Mouse (Mus musculus): Measurements from ENCODE around the gene Smoc1.

The Smoc1 gene

GRCm38 (mm10) chr12:81085244-81085643 lies 58.6 kb downstream of the Smoc1 start:
- DNase-seq: no peak

DNA sequence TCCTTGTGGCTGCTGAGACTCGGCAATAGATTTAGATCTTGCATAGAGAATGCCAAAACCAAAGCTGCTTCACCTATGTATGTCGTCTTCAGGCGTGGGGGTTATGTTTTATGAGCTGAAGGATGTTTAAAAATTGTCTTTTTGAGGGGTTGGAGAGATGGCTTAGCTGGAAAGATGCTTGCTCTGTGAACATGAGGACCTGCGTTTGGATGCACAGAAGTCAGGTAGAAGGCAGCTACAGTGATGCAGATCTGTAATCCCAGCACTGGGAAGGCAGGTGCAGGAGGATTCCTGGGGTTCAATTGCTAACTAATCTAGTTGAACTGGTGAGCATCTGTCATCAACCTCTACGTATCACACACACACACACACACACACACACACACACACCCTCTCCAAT lies 61.5 kb downstream of the Smoc1 start:
- DNase-seq: no peak

- no peak for DNase-seq
These were observed 65.0 kb downstream of the Smoc1 start for GRCm38 (mm10) chr12:81091641-81092040.

DNA sequence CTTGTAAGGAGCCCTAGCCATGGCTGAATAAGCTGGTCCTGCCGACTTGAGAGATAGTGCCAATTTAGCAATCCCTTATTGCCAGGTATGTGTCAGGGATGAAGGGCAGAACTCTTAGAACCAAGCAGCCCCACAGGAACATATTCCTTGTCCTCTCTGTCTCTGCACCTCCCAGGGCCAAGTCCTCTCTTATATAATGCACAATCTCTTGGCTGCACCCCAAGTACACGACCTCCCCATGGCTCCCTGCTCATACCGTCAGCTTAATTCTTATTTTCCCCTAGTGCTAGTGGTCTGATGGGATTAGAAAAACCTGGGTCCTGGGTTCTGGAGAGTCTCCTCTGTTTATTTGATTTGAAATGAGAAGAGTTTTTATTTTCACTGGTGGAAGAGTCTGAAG lies 66.0 kb downstream of the Smoc1 start:
- DNase-seq: no peak

GRCm38 (mm10) chr12:81093211-81093610 lies 66.6 kb downstream of the Smoc1 start:
- no peak for DNase-seq

DNA sequence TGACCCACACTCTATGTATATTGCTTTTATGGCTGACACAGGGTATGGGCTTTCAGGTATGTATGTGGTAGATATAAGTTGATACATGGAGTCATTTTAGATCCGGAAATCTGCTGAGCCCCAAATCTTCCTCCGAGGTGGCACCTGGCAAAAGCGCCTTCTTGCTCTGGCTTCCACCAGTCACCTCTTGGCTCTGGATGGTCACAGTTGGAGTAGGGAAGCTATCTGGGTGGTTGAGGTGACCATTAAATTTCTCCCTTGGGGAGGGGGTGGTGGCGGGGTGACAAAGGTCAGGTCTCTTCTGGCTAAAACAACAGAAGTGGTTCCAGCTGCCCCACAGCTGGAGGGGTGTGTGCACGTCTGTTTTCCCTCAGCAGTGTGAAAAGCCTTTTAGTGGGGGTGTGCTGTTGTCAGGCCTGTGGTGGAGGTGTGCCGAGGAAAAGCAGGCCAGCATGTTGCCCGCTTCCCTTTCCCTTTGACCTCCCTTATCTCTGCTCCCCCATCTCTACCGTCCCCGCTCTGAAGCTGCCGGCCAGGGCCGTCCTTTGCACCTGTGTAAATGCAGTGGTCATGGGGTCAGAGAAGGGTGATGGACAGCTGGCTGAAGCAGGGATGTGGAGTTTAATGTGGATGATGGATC lies 68.3 kb downstream of the Smoc1 start:
- no peak for DNase-seq

DNA sequence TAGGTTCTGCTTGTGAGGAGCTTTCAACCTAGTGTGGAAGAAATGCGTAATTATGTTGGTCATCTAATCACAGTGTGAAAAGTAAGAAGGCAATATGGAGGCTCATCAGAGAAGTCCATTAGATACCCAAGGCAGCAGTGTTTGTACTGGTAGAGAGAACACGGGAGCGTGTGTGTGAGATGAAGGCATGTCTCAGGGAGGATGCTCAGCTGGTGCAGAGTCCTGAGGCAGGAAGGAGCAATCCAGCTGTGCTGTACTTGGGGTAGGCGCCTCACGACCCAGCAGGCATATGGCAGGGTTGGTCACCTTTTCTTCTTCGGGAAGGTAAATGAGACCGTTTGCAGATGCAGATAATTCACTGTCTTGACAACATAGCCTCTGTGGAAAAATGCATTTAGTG lies 70.7 kb downstream of the Smoc1 start:
- DNase-seq: no peak

DNA sequence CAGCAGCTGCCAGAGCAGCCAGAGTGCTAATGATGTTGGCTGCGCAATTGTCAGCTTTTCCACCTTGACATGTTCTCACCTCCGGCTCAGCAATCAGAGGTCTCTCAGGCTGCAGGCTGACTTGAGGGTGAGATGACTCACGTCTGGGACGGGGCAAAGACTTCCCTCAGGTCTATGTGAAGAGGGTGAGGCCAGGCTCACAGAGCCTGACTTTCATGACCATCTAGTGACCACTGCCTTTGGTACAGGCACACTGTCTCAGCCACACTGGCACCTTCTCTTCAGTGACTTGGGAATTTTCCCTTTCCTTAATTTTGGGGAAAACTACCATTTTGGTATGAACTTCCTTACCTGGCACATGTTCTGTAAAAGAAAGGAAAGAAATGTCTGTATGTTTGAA lies 71.1 kb downstream of the Smoc1 start:
- DNase-seq: no peak

- no peak for DNase-seq
These were observed 72.6 kb downstream of the Smoc1 start for GRCm38 (mm10) chr12:81099161-81099560.

DNA sequence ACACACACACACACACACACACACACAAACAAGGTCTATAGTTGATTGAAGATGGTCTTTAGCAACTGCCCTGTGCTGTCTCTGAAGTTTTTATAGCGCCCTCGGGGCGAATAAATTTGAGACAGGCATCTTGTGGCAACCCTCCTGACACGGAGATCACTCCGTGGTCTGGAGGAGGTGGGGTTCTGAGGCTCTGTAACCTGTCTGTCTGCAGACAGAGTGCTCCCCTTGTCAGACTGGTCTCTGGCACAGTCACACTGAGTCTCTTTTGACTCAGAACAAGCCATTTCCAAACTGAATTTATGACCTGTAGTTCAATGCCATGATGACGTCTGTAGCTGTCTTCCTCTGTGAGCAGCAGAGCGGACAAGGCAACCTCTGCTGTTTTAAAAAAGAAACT lies 75.1 kb downstream of the Smoc1 start:
- DNase-seq: no peak

- DNase-seq: no peak
These were observed 77.9 kb downstream of the Smoc1 start for GRCm38 (mm10) chr12:81104546-81104945.

DNA sequence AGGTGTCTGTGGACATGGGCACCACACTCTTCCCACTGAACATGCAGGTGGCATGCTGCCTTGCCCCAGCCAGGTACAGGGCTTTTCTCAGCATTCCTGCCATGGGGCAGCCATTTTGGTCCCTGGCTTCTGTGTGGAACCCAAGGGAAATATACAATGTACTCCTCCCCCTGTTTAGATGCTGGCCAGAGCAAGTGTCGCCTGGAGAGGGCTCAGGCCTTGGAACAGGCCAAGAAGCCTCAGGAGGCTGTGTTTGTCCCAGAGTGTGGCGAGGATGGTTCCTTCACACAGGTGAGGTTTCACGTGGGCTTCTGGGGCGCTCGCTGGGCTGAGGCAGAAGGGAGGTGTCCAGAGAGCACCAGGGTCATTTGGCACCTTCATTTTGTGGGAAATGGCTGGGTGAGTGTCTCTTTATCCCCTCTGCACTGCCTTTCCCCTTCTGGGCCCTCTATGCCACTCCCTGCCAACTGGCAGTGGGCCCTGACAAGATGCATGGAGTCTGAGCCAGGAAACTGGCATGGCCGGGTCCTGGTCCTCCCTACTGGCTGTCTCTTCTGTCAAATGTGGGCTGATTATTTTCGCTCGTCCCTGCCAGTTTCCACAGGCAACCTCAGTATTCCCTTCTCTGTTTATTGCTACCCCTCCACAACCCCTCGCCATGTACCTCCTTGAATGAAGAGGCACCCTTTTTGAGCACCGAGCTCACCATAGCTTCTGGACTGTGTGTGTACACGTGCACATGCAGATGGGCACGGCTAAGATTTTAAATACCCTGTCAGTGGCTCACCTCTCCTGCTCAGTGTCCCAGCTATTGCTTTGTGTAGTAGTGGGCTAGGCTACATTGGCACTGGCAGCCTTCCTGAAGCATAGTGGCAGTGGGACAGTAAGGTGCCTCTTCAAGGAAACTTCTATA lies 79.4 kb downstream of the Smoc1 start:
- no peak for DNase-seq

GRCm38 (mm10) chr12:81107278-81108100 lies 80.9 kb downstream of the Smoc1 start:
- DNase-seq: no peak

GRCm38 (mm10) chr12:81108600-81109011 lies 82.0 kb downstream of the Smoc1 start:
- no peak for DNase-seq

- DNase-seq: no peak
These were observed 83.4 kb downstream of the Smoc1 start for GRCm38 (mm10) chr12:81110006-81110405.

DNA sequence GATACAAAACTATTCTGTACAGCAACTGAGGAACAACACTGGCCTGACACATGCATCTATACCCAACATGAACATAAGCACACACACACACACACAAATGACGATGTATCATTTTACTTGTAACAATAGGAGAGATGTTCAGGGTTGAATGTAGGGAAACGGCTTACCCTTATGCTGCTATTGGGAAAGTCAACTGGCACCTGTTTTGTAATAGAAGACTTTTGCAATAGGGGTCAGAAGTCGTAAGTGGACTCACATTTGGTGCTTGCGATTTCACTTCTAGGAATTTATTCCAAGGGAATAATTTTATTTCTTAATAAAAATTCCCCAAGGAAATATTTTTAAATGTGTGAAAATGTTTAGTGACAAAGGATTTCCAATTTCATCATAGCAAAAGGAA lies 85.7 kb downstream of the Smoc1 start:
- DNase-seq: no peak

GRCm38 (mm10) chr12:81120301-81120700 lies 93.7 kb downstream of the Smoc1 start:
- no peak for DNase-seq

DNA sequence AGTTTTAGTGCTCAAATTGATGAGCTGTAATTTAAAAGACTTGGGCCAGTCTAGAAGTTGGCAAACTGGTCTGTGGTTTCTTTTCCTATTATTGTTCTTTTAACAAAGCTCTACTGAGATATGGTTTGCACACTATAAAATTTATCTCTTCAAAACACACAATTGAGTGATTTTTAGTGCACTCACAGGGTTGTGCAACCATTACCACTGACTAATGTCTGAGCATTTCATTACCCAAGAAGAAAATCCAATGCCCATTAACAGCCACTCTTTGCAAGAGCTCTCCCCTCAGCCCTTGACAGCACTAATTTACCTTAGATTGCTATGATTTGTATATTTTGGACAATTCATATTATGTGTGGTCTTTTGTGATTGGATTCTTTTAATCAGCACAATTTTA lies 97.2 kb downstream of the Smoc1 start:
- no peak for DNase-seq

- no peak for DNase-seq
These were observed 100.2 kb downstream of the Smoc1 start for GRCm38 (mm10) chr12:81126842-81127241.

GRCm38 (mm10) chr12:81128693-81129092 lies 102.1 kb downstream of the Smoc1 start:
- DNase-seq: no peak

DNA sequence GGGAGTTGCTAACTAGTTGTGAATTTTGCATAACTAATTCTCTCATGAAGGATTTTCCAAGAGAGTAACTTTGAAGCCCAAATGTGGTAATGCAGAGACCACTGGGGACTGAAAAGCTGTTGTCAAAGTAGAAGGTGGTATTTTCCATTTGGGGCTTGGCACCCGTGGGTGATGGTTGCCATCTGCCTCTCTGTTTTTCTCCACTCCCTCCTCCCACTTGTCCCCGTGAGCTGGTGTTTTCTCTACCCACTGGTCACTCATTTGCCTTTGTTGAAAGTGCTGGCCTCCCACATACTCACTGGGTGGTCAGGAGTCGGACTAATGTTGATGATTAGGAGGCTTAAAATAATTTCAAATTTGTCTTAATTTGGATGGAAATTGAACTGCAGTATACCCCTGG lies 104.1 kb downstream of the Smoc1 start:
- no peak for DNase-seq

- DNase-seq: no peak
These were observed 104.5 kb downstream of the Smoc1 start for GRCm38 (mm10) chr12:81131114-81131513.

GRCm38 (mm10) chr12:81133055-81133665 lies 106.6 kb downstream of the Smoc1 start:
- DNase-seq: no peak
